26 mouse cellular contexts compared by ENCODE assay signal in the genomic region with DNA sequence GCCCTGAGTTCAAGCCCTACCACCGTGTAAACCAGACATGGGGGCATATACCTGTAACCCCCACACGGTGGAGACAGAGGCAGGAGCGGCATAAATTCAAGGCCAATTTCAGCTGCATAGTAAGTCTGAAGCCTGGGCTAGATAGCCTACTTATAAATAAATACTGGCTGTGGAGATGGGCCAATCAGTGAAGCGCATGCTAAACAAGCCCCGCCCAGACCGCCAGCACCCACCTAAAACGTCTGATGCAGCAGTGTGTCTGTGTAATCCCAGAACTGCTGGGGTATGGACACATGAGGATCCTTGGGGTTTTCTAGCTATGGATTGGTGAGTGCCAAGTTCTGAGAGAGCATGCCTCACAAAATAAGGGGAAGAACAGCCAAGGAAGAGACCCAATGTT. TPM values are rescaled to one million over a fixed set of nuclear protein-coding genes. Genes with fewer than 3 reads are reported as not detected.
"Had no signal": no experiment of that assay in that cellular context is flagged by ENCODE, and none has a peak within 500 bp of the region (broad histone marks: within the 10 kb centered on the region; RNA-seq: fewer than 3 reads in every experiment).

No protein-coding gene starts in this region.

- H3K9ac ChIP-seq: kidney, embryonic 15.5 days; limb, embryonic 12.5 days; limb, embryonic 15.5 days; liver, embryonic 14.5 days; liver, postnatal 0 days; lung, embryonic 14.5 days; neural tube, embryonic 12.5 days; neural tube, embryonic 15.5 days had no signal

- H3K36me3 ChIP-seq: kidney, embryonic 15.5 days; limb, embryonic 12.5 days; limb, embryonic 15.5 days; midbrain, embryonic 10.5 days; neural tube, embryonic 12.5 days; neural tube, embryonic 15.5 days had no signal

- H3K27me3 ChIP-seq: neural tube, embryonic 12.5 days had no signal

- H3K27ac ChIP-seq: kidney, embryonic 15.5 days; limb, embryonic 12.5 days; limb, embryonic 15.5 days; liver, embryonic 14.5 days; macrophage; midbrain, embryonic 10.5 days; neural tube, embryonic 12.5 days; neural tube, embryonic 15.5 days; stomach, postnatal 0 days had no signal

- H3K4me2 ChIP-seq: kidney, embryonic 15.5 days; limb, embryonic 12.5 days; limb, embryonic 15.5 days; liver, embryonic 11.5 days; lung, embryonic 14.5 days; neural tube, embryonic 12.5 days; neural tube, embryonic 15.5 days had no signal

- H3K4me3 ChIP-seq: kidney, embryonic 15.5 days; limb, embryonic 12.5 days; limb, embryonic 15.5 days; midbrain, embryonic 10.5 days; neural tube, embryonic 12.5 days; neural tube, embryonic 15.5 days had no signal

- H3K4me1 ChIP-seq: limb, embryonic 15.5 days had no signal

- ATAC-seq: liver, postnatal 0 days; lung, postnatal 0 days had no signal

- H3K9me3 ChIP-seq: limb, embryonic 12.5 days; limb, embryonic 15.5 days; neural tube, embryonic 12.5 days; neural tube, embryonic 15.5 days had no signal

- DNase-seq: kidney, adult 8-10 months; kidney, postnatal 10 days; kidney, postnatal 36 days; layer of hippocampus, adult 9-11 months; left cerebral cortex, postnatal 4 days; liver, postnatal 0 days; lung, embryonic 14.5 days; midbrain, embryonic 14.5 days; right cerebral cortex, adult 18-20 months; right cerebral cortex, postnatal 14 days; right cerebral cortex, postnatal 4 days; thymus, adult 2 months; thymus, postnatal 14 days; thymus, postnatal 4 days had no signal

RNA-seq across cellular contexts. Expression of gene Wnt9b, which starts 10.5 kb away (rescaled TPM):
- total RNA-seq: left cerebral cortex, postnatal 4 days; megakaryocyte, adult 5-6 weeks had no signal
- polyA plus RNA-seq: lung, embryonic 14.5 days; macrophage; stomach, postnatal 0 days had no signal

RNA-seq across cellular contexts. Expression of gene Wnt3, which starts 13.8 kb away (rescaled TPM):
- total RNA-seq: megakaryocyte, adult 5-6 weeks had no signal
- polyA plus RNA-seq: liver, postnatal 0 days; macrophage had no signal
